Mouse (Mus musculus) C2C12 (cell line): ENCODE measurements around the gene Bcr. TPM values are rescaled to one million over a fixed set of nuclear protein-coding genes. Genes with fewer than 3 reads are reported as not detected.

Experiments used
- H3K27me3 ChIP-seq: one replicate; pipeline ENCODE4 v1.6.1; 2011; ENCODE audit not compliant: control insufficient read depth, insufficient read depth, insufficient read length
- H3K36me3 ChIP-seq: one replicate; pipeline ENCODE4 v1.6.1; 2011; ENCODE audit not compliant: control insufficient read depth, insufficient read depth
- H3K4me3 ChIP-seq: one replicate; pipeline ENCODE4 v1.5.1; 2011; ENCODE audit warnings: mild to moderate bottlenecking, control low read depth; ENCODE audit not compliant: poor library complexity, insufficient read depth, severe bottlenecking
- H3K79me2 ChIP-seq: one replicate; pipeline ENCODE4 v1.6.1; 2011; ENCODE audit not compliant: control insufficient read depth, insufficient read depth
- H3K79me3 ChIP-seq: one replicate; pipeline ENCODE4 v1.6.1; 2011; ENCODE audit warnings: low read depth, control low read depth
- H3ac ChIP-seq: one replicate; pipeline ENCODE3; 2011; ENCODE audit warnings: low read depth; ENCODE audit not compliant: control insufficient read depth, insufficient read length
- CEBPB ChIP-seq: IDR thresholded peaks from one replicate; pipeline ENCODE4 v1.6.1; 2011; ENCODE audit warnings: low read depth, mild to moderate bottlenecking, control low read depth, moderate library complexity
- CTCF ChIP-seq: IDR thresholded peaks from one replicate; pipeline ENCODE4 v1.5.1; 2011; ENCODE audit not compliant: control insufficient read depth, insufficient read depth, insufficient read length
- FOSL1 ChIP-seq: IDR thresholded peaks from one replicate; pipeline ENCODE4 v1.8.0; 2011; ENCODE audit warnings: mild to moderate bottlenecking, low read length; ENCODE audit not compliant: poor library complexity, insufficient read depth, severe bottlenecking
- MAX ChIP-seq: IDR thresholded peaks from one replicate; pipeline ENCODE4 v1.6.1; 2011; ENCODE audit warnings: mild to moderate bottlenecking, control low read depth
- MYOD1 ChIP-seq: IDR thresholded peaks from one replicate; pipeline ENCODE4 v1.6.1; 2011; ENCODE audit warnings: low read depth; ENCODE audit not compliant: control insufficient read depth, insufficient read length
- MYOG ChIP-seq: IDR thresholded peaks from one replicate; pipeline ENCODE4 v1.6.1; 2011; ENCODE audit not compliant: control insufficient read depth, insufficient read length; ENCODE audit errors: extremely low read depth
- USF1 ChIP-seq: IDR thresholded peaks from one replicate; pipeline ENCODE4 v1.6.1; 2011; ENCODE audit warnings: low read depth, mild to moderate bottlenecking, control low read depth, moderate library complexity
- polyA plus RNA-seq: library from polyadenylated mRNA; unstranded; fragments of >200 nt; fragmentation: generic; extraction: Trizol; gene quantifications from one replicate; pipeline ENCODE4 v1.2.1, GENCODE M21; 2012; ENCODE audit warnings: missing spikeins

Bcr gene
- polyA plus RNA-seq, 1 experiment, result 16.1 TPM

DNA sequence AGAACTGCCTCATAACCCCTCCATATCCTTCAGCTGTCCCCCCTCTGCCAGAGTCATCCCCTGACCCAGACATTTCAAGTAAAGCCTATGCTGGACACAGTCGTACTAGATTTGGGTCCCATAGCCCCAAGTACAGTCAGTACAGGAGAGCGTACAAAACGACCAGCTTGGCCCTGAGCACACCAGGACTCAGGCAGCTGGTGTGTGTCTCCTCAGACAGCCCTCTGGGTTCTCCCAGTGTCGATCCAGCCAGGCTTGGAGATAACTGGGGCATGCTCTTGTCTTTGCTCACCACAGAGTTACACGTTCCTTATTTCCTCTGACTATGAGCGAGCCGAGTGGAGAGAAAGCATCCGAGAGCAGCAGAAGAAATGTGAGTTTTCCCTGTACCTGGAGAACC, 97.3 kb downstream of the Bcr start:
- H3K4me3 ChIP-seq, result no peak overlapping the region
- H3ac ChIP-seq, result no peak overlapping the region
- no peaks in the 10 kb centered on the region for H3K79me2 ChIP-seq
- TF ChIP-seq FOSL1, result no peak
- no peak for TF ChIP-seq MYOG
- TF ChIP-seq MYOD1, result no peak
- no peak for TF ChIP-seq MAX
- no peak for TF ChIP-seq CTCF
- H3K27me3 ChIP-seq, result no peaks in the 10 kb centered on the region
- peaks cover 39% of the 10 kb centered on the region for H3K36me3 ChIP-seq
- H3K79me3 ChIP-seq, result no peaks in the 10 kb centered on the region

DNA sequence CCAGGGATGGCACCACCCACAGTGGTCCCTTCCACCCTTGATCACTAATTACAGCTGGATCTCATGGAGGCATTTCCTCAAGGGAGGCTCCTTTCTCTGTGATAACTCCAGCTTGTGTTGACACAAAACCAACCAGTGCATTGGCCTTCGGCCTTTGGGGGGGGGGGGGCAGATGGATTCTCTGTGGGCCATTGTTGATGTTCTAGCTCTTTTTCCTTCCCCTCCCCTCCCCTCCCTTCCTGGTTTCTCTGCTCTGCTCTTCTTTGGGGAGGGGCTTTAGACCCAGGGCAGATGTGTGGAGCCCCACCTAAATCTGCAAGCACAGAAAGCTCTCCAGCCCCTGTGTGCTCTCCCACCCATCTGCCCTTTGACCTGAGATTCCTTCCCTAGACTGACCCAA, 98.0 kb downstream of the Bcr start:
- no peak overlapping the region for H3K4me3 ChIP-seq
- no peaks in the 10 kb centered on the region for H3K79me2 ChIP-seq
- TF ChIP-seq FOSL1 (no peak), USF1 (no peak), CEBPB (no peak), MAX (no peak), CTCF (no peak), MYOD1 (no peak), MYOG (no peak)
- no peak overlapping the region for H3ac ChIP-seq
- no peaks in the 10 kb centered on the region for H3K79me3 ChIP-seq
- peaks cover 45% of the 10 kb centered on the region for H3K36me3 ChIP-seq
- H3K27me3 ChIP-seq, result no peaks in the 10 kb centered on the region

- Histone ChIP-seq H3K79me2 (no peaks in the 10 kb centered on the region), H3K79me3 (no peaks in the 10 kb centered on the region)
- no peak for TF ChIP-seq MYOG
- no peak for TF ChIP-seq USF1
- no peak for TF ChIP-seq MAX
- TF ChIP-seq CTCF, result no peak
- no peak for TF ChIP-seq MYOD1
- no peak for TF ChIP-seq CEBPB
- TF ChIP-seq FOSL1, result no peak
These were observed 99.9 kb downstream of the Bcr start for GRCm38 (mm10) chr10:75160171-75160900.

GRCm38 (mm10) chr10:75165825-75166481, 105.6 kb downstream of the Bcr start:
- peaks cover 58% of the 10 kb centered on the region for H3K36me3 ChIP-seq
- H3K79me2 ChIP-seq, result no peaks in the 10 kb centered on the region
- no peak overlapping the region for H3K4me3 ChIP-seq
- H3K79me3 ChIP-seq, result no peaks in the 10 kb centered on the region
- no peaks in the 10 kb centered on the region for H3K27me3 ChIP-seq
- no peak overlapping the region for H3ac ChIP-seq
- no peak for TF ChIP-seq MYOG
- no peak for TF ChIP-seq MAX
- no peak for TF ChIP-seq USF1
- TF ChIP-seq CEBPB, result no peak
- TF ChIP-seq CTCF, result no peak
- no peak for TF ChIP-seq FOSL1
- no peak for TF ChIP-seq MYOD1

More at GRCm38 (mm10) chr10:75160171-75160900, 99.9 kb downstream of the Bcr start:
- Histone ChIP-seq H3K27me3 (no peaks in the 10 kb centered on the region), H3K4me3 (no peak overlapping the region), H3K36me3 (peaks cover 53% of the 10 kb centered on the region), H3ac (no peak overlapping the region)

DNA sequence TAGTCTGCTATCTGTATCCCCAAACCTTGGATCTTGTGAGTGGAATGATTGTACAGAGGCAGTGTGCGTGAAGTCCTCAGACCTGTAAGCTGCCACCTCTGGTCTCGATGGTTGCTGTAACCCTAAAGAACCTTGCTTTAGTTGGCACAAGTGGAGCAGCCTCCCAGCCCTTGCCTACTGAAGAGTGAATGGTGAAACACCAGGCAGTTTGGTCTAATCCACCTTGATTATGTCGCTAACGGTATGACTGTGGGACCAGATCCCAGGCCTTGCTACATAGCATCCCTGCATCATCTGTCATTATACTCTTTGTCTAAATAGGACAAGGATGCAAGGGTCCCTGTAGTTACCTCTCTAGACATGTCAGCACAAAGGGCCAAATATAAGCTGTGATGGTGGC, 106.2 kb downstream of the Bcr start:
- TF ChIP-seq FOSL1 (no peak), MYOG (no peak), USF1 (no peak), MYOD1 (no peak), CEBPB (no peak), CTCF (no peak), MAX (no peak)
- Histone ChIP-seq H3K36me3 (peaks cover 57% of the 10 kb centered on the region), H3ac (no peak overlapping the region), H3K79me3 (no peaks in the 10 kb centered on the region), H3K4me3 (no peak overlapping the region), H3K79me2 (no peaks in the 10 kb centered on the region), H3K27me3 (no peaks in the 10 kb centered on the region)
